Mouse (Mus musculus) olfactory bulb, adult 2 months (tissue): ENCODE results near the gene Lrmda. TPM values are rescaled to one million over a fixed set of nuclear protein-coding genes. Genes with fewer than 3 reads are reported as not detected.

Experiments used
- H3K27ac ChIP-seq: fragments of 200-500 bp; 2 replicates; pipeline ENCODE4 v1.5.1; 2012; ENCODE audit warnings: low read depth, low read length; ENCODE audit not compliant: insufficient read depth
- H3K4me1 ChIP-seq: fragments of 200-500 bp; 2 replicates; pipeline ENCODE4 v1.6.1; 2012; ENCODE audit warnings: low read length; ENCODE audit not compliant: control insufficient read depth, insufficient read depth
- H3K4me3 ChIP-seq: fragments of 200-500 bp; 2 replicates; pipeline ENCODE4 v1.5.1; 2012; ENCODE audit warnings: mild to moderate bottlenecking, low read depth, low read length, moderate library complexity; ENCODE audit not compliant: insufficient read depth
- CTCF ChIP-seq: fragments of 200-500 bp; IDR thresholded peaks from 2 replicates; pipeline ENCODE4 v1.5.1; 2012; ENCODE audit warnings: low read depth, mild to moderate bottlenecking, low read length, moderate library complexity; ENCODE audit not compliant: insufficient read depth
- POLR2A ChIP-seq: fragments of 200-500 bp; IDR thresholded peaks from 2 replicates; pipeline ENCODE4 v1.6.1; 2012; ENCODE audit warnings: mild to moderate bottlenecking, low read depth, low read length, moderate library complexity; ENCODE audit not compliant: insufficient read depth
- WGBS: fragments of 180-500 bp; shearing (Covaris S2); methylation state at CpG from one replicate; pipeline ENCODE4 v1.1.7; 2018; 5-methylcytosine and 5-hydroxymethylcytosine counted together
- polyA plus RNA-seq: library from polyadenylated mRNA; stranded (reverse); fragments of >200 nt; gene quantifications from 2 replicates; pipeline ENCODE4 v1.2.4, GENCODE M21; 2012; ENCODE audit warnings: low replicate concordance; ENCODE audit not compliant: missing spikeins, insufficient read depth, insufficient read length

The Lrmda gene
- polyA plus RNA-seq, 1 experiment: not detected

- TF ChIP-seq CTCF: no peak
- TF ChIP-seq POLR2A: no peak
- no peak overlapping the region for H3K27ac ChIP-seq
- H3K4me1 ChIP-seq: no peaks in the 10 kb centered on the region
- H3K4me3 ChIP-seq: no peak overlapping the region
- WGBS: 80% methylated on average over 1 of the region's 1 CpGs
Observed at GRCm38 (mm10) chr14:23078719-23079118, 1059.2 kb downstream of the Lrmda start.

- 95% methylated on average over 1 of the region's 1 CpGs for WGBS
- Histone ChIP-seq H3K27ac (no peak overlapping the region), H3K4me3 (no peak overlapping the region), H3K4me1 (no peaks in the 10 kb centered on the region)
- TF ChIP-seq CTCF (no peak), POLR2A (no peak)
Observed at GRCm38 (mm10) chr14:23084241-23084773, 1064.8 kb downstream of the Lrmda start.

- no peak overlapping the region for H3K4me3 ChIP-seq
- 83% methylated on average over 1 of the region's 1 CpGs for whole genome bisulfite sequencing
Observed at GRCm38 (mm10) chr14:23084797-23085196, 1065.3 kb downstream of the Lrmda start.

GRCm38 (mm10) chr14:23093306-23093705 lies 1073.8 kb downstream of the Lrmda start:
- Histone ChIP-seq H3K4me3 (no peak overlapping the region), H3K27ac (no peak overlapping the region), H3K4me1 (peaks cover 2% of the 10 kb centered on the region; the same call in 1 of the 2 replicates)
- TF ChIP-seq CTCF (no peak), POLR2A (no peak)
- 90% methylated on average over 4 of the region's 4 CpGs for WGBS

More at GRCm38 (mm10) chr14:23084797-23085196, 1065.3 kb downstream of the Lrmda start:
- no peaks in the 10 kb centered on the region for H3K4me1 ChIP-seq
- TF ChIP-seq CTCF: no peak
- TF ChIP-seq POLR2A: no peak
- H3K27ac ChIP-seq: no peak overlapping the region

GRCm38 (mm10) chr14:23094546-23095157 lies 1075.1 kb downstream of the Lrmda start:
- H3K4me1 ChIP-seq: peaks cover 2% of the 10 kb centered on the region; the same call in 1 of the 2 replicates
- TF ChIP-seq CTCF (no peak), POLR2A (no peak)
- H3K27ac ChIP-seq: no peak overlapping the region
- 49% methylated on average over 5 of the region's 5 CpGs for WGBS
- no peak overlapping the region for H3K4me3 ChIP-seq

GRCm38 (mm10) chr14:23095158-23096016 lies 1075.9 kb downstream of the Lrmda start:
- Histone ChIP-seq H3K4me3 (no peak overlapping the region), H3K27ac (no peak overlapping the region), H3K4me1 (peaks cover 2% of the 10 kb centered on the region; the same call in 1 of the 2 replicates)
- TF ChIP-seq CTCF: no peak
- no peak for TF ChIP-seq POLR2A
- 56% methylated on average over 10 of the region's 10 CpGs for WGBS

GRCm38 (mm10) chr14:23096017-23096336 lies 1076.5 kb downstream of the Lrmda start:
- H3K27ac ChIP-seq: no peak overlapping the region
- H3K4me1 ChIP-seq: peaks cover 2% of the 10 kb centered on the region; the same call in 1 of the 2 replicates
- H3K4me3 ChIP-seq: no peak overlapping the region
- WGBS: 33% methylated on average over 3 of the region's 3 CpGs
- TF ChIP-seq POLR2A: no peak
- no peak for TF ChIP-seq CTCF

- Histone ChIP-seq H3K4me3 (no peak overlapping the region), H3K4me1 (peaks cover 2% of the 10 kb centered on the region; the same call in 1 of the 2 replicates), H3K27ac (no peak overlapping the region)
- 53% methylated on average over 4 of the region's 4 CpGs for WGBS
- TF ChIP-seq POLR2A: no peak
- TF ChIP-seq CTCF: no peak
Observed at GRCm38 (mm10) chr14:23096405-23096804, 1076.9 kb downstream of the Lrmda start.

Other genes with a start within 250 kb of the Lrmda start
- gene Vdac2, start 194.5 kb upstream of the Lrmda start, polyA plus RNA-seq: not detected in 2 replicates
- gene Comtd1, start 170.7 kb upstream of the Lrmda start, polyA plus RNA-seq: not detected in 2 replicates
- gene Zfp503, start 30.1 kb upstream of the Lrmda start, polyA plus RNA-seq: not detected in 2 replicates